Mouse (Mus musculus) naive thymus-derived CD4-positive, alpha-beta T cell, adult 5 months (primary cell): ENCODE data around the gene Nek8. TPM values are rescaled to one million over a fixed set of nuclear protein-coding genes. Genes with fewer than 3 reads are reported as not detected.

Experiments used
- polyA plus RNA-seq: library from polyadenylated mRNA; unstranded; fragments of 100-300 nt; shearing (Covaris generic); gene quantifications from one replicate; pipeline ENCODE4 v1.2.1, GENCODE M21; 2017

The Nek8 gene
- polyA plus RNA-seq: 15.1 TPM

GRCm38 (mm10) chr11:78176402-78176862 is at the start of gene Nek8, which contains the start of gene Tlcd1:
Gene Nek8, minus strand, starts transcription at chr11:78176675.
Gene Tlcd1, plus strand, starts transcription at chr11:78176711.

GRCm38 (mm10) chr11:78193113-78193512 is 16.6 kb upstream of the Nek8 start, which contains the start of gene Proca1:
Gene Proca1, plus strand, starts transcription at chr11:78193392.

GRCm38 (mm10) chr11:78188331-78189233 is 12.1 kb upstream of the Nek8 start, which contains the start of gene Rab34:
Gene Rab34, plus strand, starts transcription at chr11:78188430.

GRCm38 (mm10) chr11:78182961-78183844 is 6.7 kb upstream of the Nek8 start, which contains the start of gene Rpl23a:
Gene Rpl23a, minus strand, starts transcription at chr11:78183584.

DNA sequence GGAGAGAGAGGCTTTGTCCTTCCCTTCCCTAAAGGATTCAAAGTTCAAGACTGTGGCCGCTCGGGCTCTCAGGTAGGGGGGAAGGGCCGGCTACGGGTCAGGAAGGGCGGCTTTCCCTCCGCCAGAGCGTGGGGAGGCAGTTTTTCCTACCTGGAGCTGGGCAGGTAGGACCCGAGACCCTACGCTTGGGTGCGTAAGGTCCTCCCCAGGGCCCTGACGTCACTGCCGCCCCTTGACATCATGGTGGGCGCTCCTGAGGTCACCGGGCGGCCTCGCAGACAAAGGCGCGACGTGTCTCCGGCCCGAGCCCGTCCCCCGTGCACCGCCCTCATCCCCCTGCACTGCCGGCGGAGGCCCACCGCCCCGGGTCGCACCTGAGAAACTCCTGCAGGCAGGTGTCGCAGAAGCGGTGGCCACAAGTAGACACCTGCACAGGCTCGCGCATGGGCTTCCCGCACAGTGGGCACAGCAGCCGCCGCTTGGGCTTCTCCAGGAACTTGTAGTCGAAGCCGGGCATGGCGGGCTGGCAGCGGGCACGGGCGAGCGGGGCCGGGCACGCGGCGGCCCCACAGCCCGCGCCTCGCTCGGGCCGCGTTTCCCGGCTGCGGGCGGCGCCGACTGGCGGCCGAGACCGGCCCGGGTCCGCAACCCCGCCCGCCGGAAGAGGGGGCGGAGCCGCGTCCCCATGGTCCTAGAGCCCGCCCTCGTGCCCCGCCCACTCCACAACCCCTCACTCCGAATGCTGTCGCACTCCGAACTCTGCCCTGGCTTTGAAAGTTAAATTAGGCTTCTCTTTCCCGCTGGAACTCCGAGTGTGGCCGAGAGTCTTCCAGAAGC is 11.3 kb downstream of the Nek8 start, which contains the start of gene Traf4:
Traf4 (minus strand) TSS at position 666 of the 837 bp plus-strand sequence.

Other genes with a start within 250 kb of the Nek8 start
- not detected for gene Sez6, start 245.9 kb downstream of the Nek8 start, polyA plus RNA-seq
- 48.0 TPM for gene Phf12, start 193.9 kb downstream of the Nek8 start, polyA plus RNA-seq
- gene Dhrs13, start 144.4 kb downstream of the Nek8 start, polyA plus RNA-seq: 10.4 TPM
- 51.3 TPM for gene Flot2, start 138.7 kb downstream of the Nek8 start, polyA plus RNA-seq
- gene Eral1, start 96.3 kb downstream of the Nek8 start, polyA plus RNA-seq: 31.5 TPM
- gene Fam222b, start 82.0 kb downstream of the Nek8 start, polyA plus RNA-seq: 17.3 TPM
- 92.9 TPM for gene Traf4, start 11.1 kb downstream of the Nek8 start, polyA plus RNA-seq
- 2.5 TPM for gene Tlcd1, start within 50 bp of the Nek8 start, polyA plus RNA-seq
- gene Rpl23a, start 6.9 kb upstream of the Nek8 start, polyA plus RNA-seq: 2,044 TPM
- not detected for gene Rab34, start 11.8 kb upstream of the Nek8 start, polyA plus RNA-seq
- gene Proca1, start 16.7 kb upstream of the Nek8 start, polyA plus RNA-seq: not detected
- gene Sdf2, start 69.1 kb upstream of the Nek8 start, polyA plus RNA-seq: 84.4 TPM
- 51.6 TPM for gene Supt6, start 69.3 kb upstream of the Nek8 start, polyA plus RNA-seq
- gene 2610507B11Rik, start 85.1 kb upstream of the Nek8 start, polyA plus RNA-seq: 82.8 TPM
- 0.30 TPM for gene BC030499, start 114.2 kb upstream of the Nek8 start, polyA plus RNA-seq
- gene Spag5, start 124.9 kb upstream of the Nek8 start, polyA plus RNA-seq: 1.2 TPM
- 4.4 TPM for gene Aldoc, start 146.3 kb upstream of the Nek8 start, polyA plus RNA-seq
- gene Pigs, start 151.7 kb upstream of the Nek8 start, polyA plus RNA-seq: 73.4 TPM
- 11.7 TPM for gene Unc119, start 166.8 kb upstream of the Nek8 start, polyA plus RNA-seq
- gene Foxn1, start 209.9 kb upstream of the Nek8 start, polyA plus RNA-seq: not detected
- gene Slc13a2, start 245.5 kb upstream of the Nek8 start, polyA plus RNA-seq: not detected